In genomic region chr2:119971837-119972536, GRCm38 (mm10) we compare ENCODE assay signal across 8 mouse cellular contexts. TPM values are rescaled to one million over a fixed set of nuclear protein-coding genes. Genes with fewer than 3 reads are reported as not detected.
DNase-seq lines count a peak whose midpoint lies in the region; ATAC-seq and TF ChIP-seq lines count a peak whose summit lies in the region.

No protein-coding gene starts in this region.

- WGBS in embryonic facial prominence, embryonic 14.5 days = under 1% methylated on average over 27 of the region's 32 CpGs
- 2% methylated on average over 32 of the region's 32 CpGs for WGBS in heart, adult 2 months
- WGBS in limb, embryonic 13.5 days = 1% methylated on average over 32 of the region's 32 CpGs
- WGBS in midbrain, embryonic 16.5 days = under 1% methylated on average over 32 of the region's 32 CpGs

- intact Hi-C loops in heart, adult 2 months (cut with DNase I) = loop anchor here (5.0 kb wide), 3 partner anchors 55 to 200 kb away; partner anchors contain the start of genes Gm28042 and Jmjd7

- peak overlapping the region; percentile 87 for H3K9ac ChIP-seq in embryonic facial prominence, embryonic 14.5 days (ENCODE audit: low read depth, low read length)
- H3K9ac ChIP-seq in heart, adult 2 months (ENCODE audit: low read depth, low read length) = peak overlapping the region; percentile 86
- peak overlapping the region; percentile 90 for H3K9ac ChIP-seq in limb, embryonic 13.5 days
- H3K9ac ChIP-seq in midbrain, embryonic 16.5 days (ENCODE audit: low read depth, low read length) = peak overlapping the region; percentile 89

- TF ChIP-seq POLR2A in heart, adult 2 months (IDR thresholded peaks at IDR 0.05; ENCODE audit: insufficient read depth, low read depth, low read length) = peak; percentile 91

- no peaks in the 10 kb centered on the region; the same call in 1 of the 2 replicates for H3K79me2 ChIP-seq in heart, adult 2 months (replicated peaks; ENCODE audit: control insufficient read depth, insufficient read depth, low read length)

- peak overlapping the region; percentile 60 for H3K4me2 ChIP-seq in embryonic facial prominence, embryonic 14.5 days (ENCODE audit: low read depth, low read length)
- peak overlapping the region; percentile 82 for H3K4me2 ChIP-seq in limb, embryonic 13.5 days (replicated peaks)
- peak overlapping the region; percentile 88 for H3K4me2 ChIP-seq in midbrain, embryonic 16.5 days (ENCODE audit: low read length)

- peak; percentile 99 for ATAC-seq in embryonic facial prominence, embryonic 14.5 days (ENCODE audit: low read depth)
- ATAC-seq in limb, embryonic 13.5 days (ENCODE audit: low FRiP score, low read depth) = peak; percentile 98
- peak; percentile 98 for ATAC-seq in midbrain, embryonic 16.5 days

- peak; percentile 99 for DNase-seq in 3T3-L1 (ENCODE audit: low read depth, low spot score)
- peak; percentile 81 to 89 for DNase-seq in adrenal gland, postnatal 4 days (ENCODE audit: low spot score in 2 of 2)
- peak; percentile 98 for DNase-seq in embryonic facial prominence, embryonic 14.5 days (ENCODE audit: low spot score)
- DNase-seq in heart, adult 2 months = peak; percentile 97
- peak; percentile 96 to 97 for DNase-seq in kidney, adult 8-10 months
- peak; percentile 92 to 97 for DNase-seq in spleen, postnatal 10 days (ENCODE audit: low spot score in 2 of 2)

- peak overlapping the region; percentile 96 for H3K4me3 ChIP-seq in embryonic facial prominence, embryonic 14.5 days (ENCODE audit: low read depth, low read length)
- H3K4me3 ChIP-seq in heart, adult 2 months = peak overlapping the region; percentile 86
- H3K4me3 ChIP-seq in limb, embryonic 13.5 days = peak overlapping the region; percentile 90
- peak overlapping the region; percentile 93 for H3K4me3 ChIP-seq in midbrain, embryonic 16.5 days (ENCODE audit: low read depth, low read length)

- TF ChIP-seq EP300 in heart, adult 2 months (IDR thresholded peaks at IDR 0.05; ENCODE audit: insufficient read depth, low read depth, low read length) = 0 out of 2 replicates have a peak, but pooled peaks have one; percentile 77

- H3K9me3 ChIP-seq in embryonic facial prominence, embryonic 14.5 days (ENCODE audit: control insufficient read depth, low read length) = no peaks in the 10 kb centered on the region
- no peaks in the 10 kb centered on the region for H3K9me3 ChIP-seq in limb, embryonic 13.5 days
- H3K9me3 ChIP-seq in midbrain, embryonic 16.5 days (replicated peaks; ENCODE audit: control insufficient read depth, low read length, poor library complexity, severe bottlenecking) = no peaks in the 10 kb centered on the region

- H3K27me3 ChIP-seq in embryonic facial prominence, embryonic 14.5 days (replicated peaks; ENCODE audit: control insufficient read depth, insufficient read depth, low read length) = no peaks in the 10 kb centered on the region
- no peaks in the 10 kb centered on the region for H3K27me3 ChIP-seq in heart, adult 2 months (ENCODE audit: control insufficient read depth, insufficient read depth, low read length)
- no peaks in the 10 kb centered on the region for H3K27me3 ChIP-seq in limb, embryonic 13.5 days
- H3K27me3 ChIP-seq in midbrain, embryonic 16.5 days (ENCODE audit: control insufficient read depth, insufficient read depth, low read depth, low read length) = no peaks in the 10 kb centered on the region

- H3K36me3 ChIP-seq in embryonic facial prominence, embryonic 14.5 days (ENCODE audit: control insufficient read depth, insufficient read depth, low read length) = peaks cover 6% of the 10 kb centered on the region; the same call in 1 of the 2 replicates
- no peaks in the 10 kb centered on the region for H3K36me3 ChIP-seq in heart, adult 2 months (ENCODE audit: control insufficient read depth, insufficient read depth, low read length)
- H3K36me3 ChIP-seq in limb, embryonic 13.5 days = peaks cover 5% of the 10 kb centered on the region; the same call in 1 of the 2 replicates
- no peaks in the 10 kb centered on the region for H3K36me3 ChIP-seq in midbrain, embryonic 16.5 days (ENCODE audit: control insufficient read depth, insufficient read depth, low read length)

- H3K4me1 ChIP-seq in embryonic facial prominence, embryonic 14.5 days (ENCODE audit: control insufficient read depth, insufficient read depth, low read length) = peaks cover 13% of the 10 kb centered on the region
- peaks cover 1% of the 10 kb centered on the region; the same call in 1 of the 2 replicates for H3K4me1 ChIP-seq in heart, adult 2 months (ENCODE audit: control insufficient read depth, insufficient read depth, low read length)
- peaks cover 22% of the 10 kb centered on the region for H3K4me1 ChIP-seq in limb, embryonic 13.5 days
- H3K4me1 ChIP-seq in midbrain, embryonic 16.5 days (ENCODE audit: control insufficient read depth, insufficient read depth, low read length) = peaks cover 25% of the 10 kb centered on the region

- H3K27ac ChIP-seq in embryonic facial prominence, embryonic 14.5 days (replicated peaks; ENCODE audit: low read depth, low read length) = peak overlapping the region; percentile 68
- H3K27ac ChIP-seq in heart, adult 2 months = peak overlapping the region; percentile 77
- H3K27ac ChIP-seq in limb, embryonic 13.5 days = peak overlapping the region; percentile 52; the same call in 1 of the 2 replicates
- H3K27ac ChIP-seq in midbrain, embryonic 16.5 days (ENCODE audit: low read length) = peak overlapping the region; percentile 82

- TF ChIP-seq CTCF in heart, adult 2 months (IDR thresholded peaks at IDR 0.05) = peak; percentile 65

RNA-seq across cellular contexts. Expression of gene Mapkbp1, which starts 0.5 kb away (rescaled TPM):
- 10 to 100 TPM; 25.3 to 27.2 TPM for total RNA-seq in adrenal gland, postnatal 4 days (2021)
- polyA plus RNA-seq in embryonic facial prominence, embryonic 14.5 days (2014; fragmentation: Nextera tagmentation; extraction: Ambion mirVana) = 4.0 and 4.7 TPM in 2 replicates
- 1 to 10 TPM; 7.7 to 8.0 TPM for total RNA-seq in heart, adult 2 months (2021)
- 8.1 and 11.0 TPM in 2 replicates for polyA plus RNA-seq in heart, adult 2 months (2012; rRNA removed)
- polyA plus RNA-seq in limb, embryonic 13.5 days (2015; fragmentation: Nextera tagmentation; extraction: Ambion mirVana) = 3.8 and 3.9 TPM in 2 replicates
- polyA plus RNA-seq in midbrain, embryonic 16.5 days (2015; fragmentation: Nextera tagmentation; extraction: Ambion mirVana) = 8.3 and 9.3 TPM in 2 replicates

RNA-seq across cellular contexts. Expression of gene Jmjd7, which starts 55.3 kb away (rescaled TPM):
- 10 to 100 TPM; 15.0 to 16.8 TPM for total RNA-seq in adrenal gland, postnatal 4 days (2021)
- polyA plus RNA-seq in embryonic facial prominence, embryonic 14.5 days (2014; fragmentation: Nextera tagmentation; extraction: Ambion mirVana) = 14.4 and 19.2 TPM in 2 replicates
- 1 to 10 TPM; 6.3 to 7.4 TPM for total RNA-seq in heart, adult 2 months (2021)
- 6.4 and 14.6 TPM in 2 replicates for polyA plus RNA-seq in heart, adult 2 months (2012; rRNA removed)
- polyA plus RNA-seq in limb, embryonic 13.5 days (2015; fragmentation: Nextera tagmentation; extraction: Ambion mirVana) = 23.1 and 24.2 TPM in 2 replicates
- 16.7 and 19.7 TPM in 2 replicates for polyA plus RNA-seq in midbrain, embryonic 16.5 days (2015; fragmentation: Nextera tagmentation; extraction: Ambion mirVana)

RNA-seq across cellular contexts. Expression of gene Gm28042, which starts 55.3 kb away (rescaled TPM):
- 1 to 10 TPM; 1.5 to 4.2 TPM for total RNA-seq in adrenal gland, postnatal 4 days (2021)
- 2.5 and 2.9 TPM in 2 replicates for polyA plus RNA-seq in embryonic facial prominence, embryonic 14.5 days (2014; fragmentation: Nextera tagmentation; extraction: Ambion mirVana)
- total RNA-seq in heart, adult 2 months (2021) = under 1 TPM; 0.55 to 0.77 TPM
- polyA plus RNA-seq in heart, adult 2 months (2012; rRNA removed) = 2.2 and 6.2 TPM in 2 replicates
- 3.4 and 4.3 TPM in 2 replicates for polyA plus RNA-seq in limb, embryonic 13.5 days (2015; fragmentation: Nextera tagmentation; extraction: Ambion mirVana)
- 4.6 and 6.3 TPM in 2 replicates for polyA plus RNA-seq in midbrain, embryonic 16.5 days (2015; fragmentation: Nextera tagmentation; extraction: Ambion mirVana)

Comparison
In these comparisons a context has a peak if more than half of its experiments do, and no peak if none do; other contexts are left out.
1. Peak in every context shown above with its lines: DNase-seq, ATAC-seq, H3K4me3 ChIP-seq and H3K27ac ChIP-seq.